Mouse (Mus musculus): ENCODE data around the gene Aspscr1. TPM values are rescaled to one million over a fixed set of nuclear protein-coding genes. Genes with fewer than 3 reads are reported as not detected.
A peak's percentile ranks its signal among the peaks of the same experiment; 100 is the strongest.

The Aspscr1 gene
- 93.9 and 103 TPM in 2 replicates for polyA plus RNA-seq (2014; fragmentation: Nextera tagmentation; extraction: Ambion mirVana)

DNA sequence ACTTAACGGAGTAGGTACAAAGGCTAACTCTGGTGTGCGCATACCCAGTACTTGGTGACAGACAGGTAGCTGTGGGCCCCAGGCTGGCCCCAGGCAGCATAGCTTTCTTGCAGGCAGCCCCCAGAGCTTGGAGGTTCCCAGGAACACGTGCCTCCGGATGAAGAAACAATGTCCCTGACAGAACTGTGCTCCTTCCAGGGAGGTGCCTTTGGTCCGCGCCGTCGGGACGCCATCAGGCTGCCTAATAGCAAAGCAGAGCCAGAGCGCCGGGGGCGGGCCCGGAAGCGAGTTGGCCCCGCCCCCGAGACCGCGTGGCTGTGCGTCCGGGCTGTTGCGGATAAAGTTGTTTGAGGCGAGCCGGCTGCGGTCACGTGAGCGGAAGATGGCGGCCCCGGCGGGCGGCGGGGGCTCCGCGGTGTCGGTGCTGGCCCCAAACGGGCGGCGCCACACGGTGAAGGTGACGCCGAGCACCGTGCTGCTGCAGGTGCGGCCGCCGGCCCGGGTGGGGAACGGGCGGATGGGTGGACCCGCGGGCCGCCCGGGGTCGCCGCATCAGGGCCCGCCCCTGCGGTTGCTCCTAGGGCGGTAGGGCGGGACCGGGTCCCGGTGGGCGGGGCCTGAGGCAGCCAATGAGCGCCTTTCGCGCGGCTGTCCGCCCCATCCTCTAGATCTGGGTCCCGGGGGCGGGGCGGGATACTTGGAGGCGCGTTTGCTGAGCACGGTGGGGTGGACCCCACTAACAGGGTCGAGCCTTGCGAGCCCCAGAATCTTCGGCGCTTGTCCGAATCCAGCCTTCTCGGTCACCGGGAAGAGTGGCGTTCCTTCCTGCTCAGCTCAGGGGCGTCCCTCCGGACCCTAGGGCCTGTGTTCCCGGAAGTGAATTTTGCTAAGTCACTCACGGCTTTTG lies at the start of gene Aspscr1:
TSS of gene Aspscr1 (plus strand) at position 287 of the 907 bp plus-strand sequence.
- Histone ChIP-seq H3K27me3 (ENCODE audit: control insufficient read depth, insufficient read depth, low read length) (no peaks in the 10 kb centered on the region), H3K4me2 (peak within 1 kb of the TSS; percentile 86), H3K4me1 (ENCODE audit: control insufficient read depth, insufficient read depth, low read length) (peaks cover 8% of the 10 kb centered on the region), H3K9me3 (replicated peaks; ENCODE audit: control insufficient read depth, low read length) (no peaks in the 10 kb centered on the region), H3K27ac (ENCODE audit: low read depth, low read length) (peak within 1 kb of the TSS; percentile 89), H3K4me3 (ENCODE audit: low read depth, low read length) (peak within 1 kb of the TSS; percentile 74), H3K36me3 (ENCODE audit: control insufficient read depth, insufficient read depth, low read length) (no peaks in the 10 kb centered on the region), H3K9ac (ENCODE audit: low read depth, low read length) (peak within 1 kb of the TSS; percentile 90)
- 2% methylated on average over 75 of the region's 83 CpGs for WGBS (ENCODE audit: insufficient replicate concordance)
- ATAC-seq (replicated peaks; ENCODE audit: insufficient number of reproducible peaks, low FRiP score, low TSS enrichment): peak; percentile 97

GRCm38 (mm10) chr11:120623961-120624679 lies 48.7 kb upstream of the Aspscr1 start:
- Histone ChIP-seq H3K9ac (ENCODE audit: low read depth, low read length) (peak overlapping the region; percentile 86), H3K4me2 (peak overlapping the region; percentile 94), H3K27me3 (ENCODE audit: control insufficient read depth, insufficient read depth, low read length) (no peaks in the 10 kb centered on the region), H3K27ac (ENCODE audit: low read depth, low read length) (peak overlapping the region; percentile 84), H3K4me1 (ENCODE audit: control insufficient read depth, insufficient read depth, low read length) (peaks cover 17% of the 10 kb centered on the region), H3K9me3 (replicated peaks; ENCODE audit: control insufficient read depth, low read length) (no peaks in the 10 kb centered on the region), H3K36me3 (ENCODE audit: control insufficient read depth, insufficient read depth, low read length) (peaks cover 19% of the 10 kb centered on the region; the same call in 1 of the 2 replicates), H3K4me3 (ENCODE audit: low read depth, low read length) (peak overlapping the region; percentile 99)
- ATAC-seq (replicated peaks; ENCODE audit: insufficient number of reproducible peaks, low FRiP score, low TSS enrichment): peak; percentile 76
- WGBS (ENCODE audit: insufficient replicate concordance): 12% methylated on average over 30 of the region's 30 CpGs

- H3K36me3 ChIP-seq (ENCODE audit: control insufficient read depth, insufficient read depth, low read length): peaks cover 21% of the 10 kb centered on the region; the same call in 1 of the 2 replicates
- peak overlapping the region; percentile 84 for H3K27ac ChIP-seq (ENCODE audit: low read depth, low read length)
- H3K9me3 ChIP-seq (replicated peaks; ENCODE audit: control insufficient read depth, low read length): no peaks in the 10 kb centered on the region
- peak overlapping the region; percentile 94 for H3K4me2 ChIP-seq
- ATAC-seq (replicated peaks; ENCODE audit: insufficient number of reproducible peaks, low FRiP score, low TSS enrichment): peak; percentile 58
- H3K4me3 ChIP-seq (ENCODE audit: low read depth, low read length): peak overlapping the region; percentile 99
- H3K4me1 ChIP-seq (ENCODE audit: control insufficient read depth, insufficient read depth, low read length): peaks cover 23% of the 10 kb centered on the region
- WGBS (ENCODE audit: insufficient replicate concordance): under 1% methylated on average over 53 of the region's 53 CpGs
- H3K9ac ChIP-seq (ENCODE audit: low read depth, low read length): peak overlapping the region; percentile 86
- no peaks in the 10 kb centered on the region for H3K27me3 ChIP-seq (ENCODE audit: control insufficient read depth, insufficient read depth, low read length)
These were observed 48.1 kb upstream of the Aspscr1 start for GRCm38 (mm10) chr11:120624680-120625111.

GRCm38 (mm10) chr11:120625152-120625775 lies 47.5 kb upstream of the Aspscr1 start, which contains the start of gene Sirt7:
TSS of gene Sirt7 (minus strand) at chr11:120625240.
- peaks cover 29% of the 10 kb centered on the region for H3K4me1 ChIP-seq (ENCODE audit: control insufficient read depth, insufficient read depth, low read length)
- WGBS (ENCODE audit: insufficient replicate concordance): 24% methylated on average over 5 of the region's 5 CpGs
- peak; percentile 7; the same call in 1 of the 2 replicates for ATAC-seq (replicated peaks; ENCODE audit: insufficient number of reproducible peaks, low FRiP score, low TSS enrichment)

DNA sequence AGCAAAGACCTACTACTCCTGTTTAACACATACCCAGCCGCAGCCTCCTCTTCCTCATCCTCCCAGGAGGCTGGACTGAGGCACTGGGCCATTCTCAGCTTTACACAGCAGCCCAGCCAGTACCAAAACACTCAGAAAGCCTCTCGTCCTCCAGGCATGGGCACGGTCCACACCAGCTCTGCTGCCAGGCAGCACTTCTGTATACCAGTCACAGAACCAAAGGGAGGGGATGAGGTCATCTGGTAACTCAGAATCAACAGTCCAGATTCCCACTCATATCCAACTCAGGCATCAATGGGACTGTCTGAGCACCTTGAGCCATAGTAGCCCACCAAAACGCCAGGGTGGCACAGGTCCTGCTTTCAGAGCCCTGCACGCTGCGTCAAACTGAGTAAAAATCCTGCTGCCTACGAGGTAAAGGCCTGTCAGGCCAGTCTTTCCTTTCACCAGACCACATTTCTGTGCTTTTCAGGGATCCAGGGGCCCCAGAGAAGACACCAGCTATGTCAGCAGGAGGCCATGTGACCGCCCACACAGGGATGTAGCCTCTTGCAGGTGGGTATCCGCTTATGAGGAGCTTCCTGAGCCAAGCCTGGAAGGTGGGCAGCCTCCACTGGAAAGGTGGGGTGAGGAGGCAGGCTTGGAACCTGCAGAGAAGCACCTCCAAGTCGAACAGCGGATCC lies 45.8 kb upstream of the Aspscr1 start:
- 92% methylated on average over 11 of the region's 11 CpGs for WGBS (ENCODE audit: insufficient replicate concordance)
- Histone ChIP-seq H3K4me3 (ENCODE audit: low read depth, low read length) (no peak overlapping the region), H3K4me1 (ENCODE audit: control insufficient read depth, insufficient read depth, low read length) (peaks cover 45% of the 10 kb centered on the region), H3K27ac (ENCODE audit: low read depth, low read length) (no peak overlapping the region), H3K9me3 (replicated peaks; ENCODE audit: control insufficient read depth, low read length) (no peaks in the 10 kb centered on the region), H3K9ac (ENCODE audit: low read depth, low read length) (no peak overlapping the region), H3K36me3 (ENCODE audit: control insufficient read depth, insufficient read depth, low read length) (peaks cover 11% of the 10 kb centered on the region; the same call in 1 of the 2 replicates), H3K4me2 (0 out of 2 replicates have a peak overlapping the region, but pooled peaks have one; percentile 6), H3K27me3 (ENCODE audit: control insufficient read depth, insufficient read depth, low read length) (no peaks in the 10 kb centered on the region)
- no peak for ATAC-seq (replicated peaks; ENCODE audit: insufficient number of reproducible peaks, low FRiP score, low TSS enrichment)

More at GRCm38 (mm10) chr11:120625152-120625775, 47.5 kb upstream of the Aspscr1 start, which contains the start of gene Sirt7:
- Histone ChIP-seq H3K9me3 (replicated peaks; ENCODE audit: control insufficient read depth, low read length) (no peaks in the 10 kb centered on the region), H3K9ac (ENCODE audit: low read depth, low read length) (peak within 1 kb of the TSS; percentile 86), H3K27ac (ENCODE audit: low read depth, low read length) (peak within 1 kb of the TSS; percentile 84), H3K4me2 (peak within 1 kb of the TSS; percentile 94), H3K27me3 (ENCODE audit: control insufficient read depth, insufficient read depth, low read length) (no peaks in the 10 kb centered on the region), H3K36me3 (ENCODE audit: control insufficient read depth, insufficient read depth, low read length) (peaks cover 15% of the 10 kb centered on the region; the same call in 1 of the 2 replicates), H3K4me3 (ENCODE audit: low read depth, low read length) (peak within 1 kb of the TSS; percentile 99)

- H3K4me3 ChIP-seq (ENCODE audit: low read depth, low read length): no peak overlapping the region
- H3K4me1 ChIP-seq (ENCODE audit: control insufficient read depth, insufficient read depth, low read length): peaks cover 50% of the 10 kb centered on the region
- H3K27ac ChIP-seq (ENCODE audit: low read depth, low read length): no peak overlapping the region
- no peaks in the 10 kb centered on the region for H3K9me3 ChIP-seq (replicated peaks; ENCODE audit: control insufficient read depth, low read length)
- H3K36me3 ChIP-seq (ENCODE audit: control insufficient read depth, insufficient read depth, low read length): peaks cover 9% of the 10 kb centered on the region; the same call in 1 of the 2 replicates
- no peak overlapping the region for H3K9ac ChIP-seq (ENCODE audit: low read depth, low read length)
- 80% methylated on average over 22 of the region's 22 CpGs for WGBS (ENCODE audit: insufficient replicate concordance)
- ATAC-seq (replicated peaks; ENCODE audit: insufficient number of reproducible peaks, low FRiP score, low TSS enrichment): no peak
- no peaks in the 10 kb centered on the region for H3K27me3 ChIP-seq (ENCODE audit: control insufficient read depth, insufficient read depth, low read length)
- H3K4me2 ChIP-seq: 0 out of 2 replicates have a peak overlapping the region, but pooled peaks have one; percentile 6
These were observed 45.1 kb upstream of the Aspscr1 start for GRCm38 (mm10) chr11:120627468-120628300.

GRCm38 (mm10) chr11:120628601-120629340 lies 44.0 kb upstream of the Aspscr1 start:
- Histone ChIP-seq H3K27me3 (ENCODE audit: control insufficient read depth, insufficient read depth, low read length) (no peaks in the 10 kb centered on the region), H3K27ac (ENCODE audit: low read depth, low read length) (no peak overlapping the region), H3K4me1 (ENCODE audit: control insufficient read depth, insufficient read depth, low read length) (peaks cover 49% of the 10 kb centered on the region), H3K4me2 (peak overlapping the region; percentile 4; the same call in 1 of the 2 replicates), H3K9ac (ENCODE audit: low read depth, low read length) (no peak overlapping the region), H3K36me3 (ENCODE audit: control insufficient read depth, insufficient read depth, low read length) (peaks cover 9% of the 10 kb centered on the region; the same call in 1 of the 2 replicates), H3K9me3 (replicated peaks; ENCODE audit: control insufficient read depth, low read length) (no peaks in the 10 kb centered on the region), H3K4me3 (ENCODE audit: low read depth, low read length) (no peak overlapping the region)
- 93% methylated on average over 23 of the region's 23 CpGs for WGBS (ENCODE audit: insufficient replicate concordance)
- no peak for ATAC-seq (replicated peaks; ENCODE audit: insufficient number of reproducible peaks, low FRiP score, low TSS enrichment)

All from heart, embryonic 11.5 days (tissue).